Mouse (Mus musculus) limb, embryonic 15.5 days (tissue): ENCODE measurements around the gene Fance. TPM values are rescaled to one million over a fixed set of nuclear protein-coding genes. Genes with fewer than 3 reads are reported as not detected.
"Not testable (repeated sequence)": the region's sequence is repeated elsewhere in the genome, so short reads cannot be mapped to it uniquely, and the experiment has no call there.

Experiments used
- ATAC-seq: fragments of 200-750 bp; cut with Nextera tagmentation; 2 replicates; pipeline ENCODE4 v1.8.0; 2017; ENCODE audit warnings: low read depth, moderate TSS enrichment; ENCODE audit not compliant: insufficient number of reproducible peaks, low FRiP score, low TSS enrichment
- H3K27ac ChIP-seq: fragments of 300-500 bp; sonication (generic); 2 replicates; pipeline ENCODE4 v1.5.1; 2015; ENCODE audit warnings: moderate library complexity, mild to moderate bottlenecking, inconsistent platforms
- H3K27me3 ChIP-seq: fragments of 300-500 bp; sonication (generic); 2 replicates; pipeline ENCODE4 v1.6.1; 2015; ENCODE audit warnings: inconsistent platforms
- H3K36me3 ChIP-seq: fragments of 300-500 bp; sonication (generic); 2 replicates; pipeline ENCODE4 v1.6.1; 2015; ENCODE audit warnings: inconsistent platforms
- H3K4me1 ChIP-seq: fragments of 300-500 bp; sonication (generic); 2 replicates; pipeline ENCODE4 v1.6.1; 2015; ENCODE audit warnings: inconsistent platforms
- H3K4me2 ChIP-seq: fragments of 300-500 bp; sonication (generic); 2 replicates; pipeline ENCODE4 v1.6.1; 2015; ENCODE audit warnings: mild to moderate bottlenecking, inconsistent platforms
- H3K4me3 ChIP-seq: fragments of 300-500 bp; sonication (generic); 2 replicates; pipeline ENCODE4 v1.5.1; 2015; ENCODE audit warnings: mild to moderate bottlenecking, inconsistent platforms
- H3K9ac ChIP-seq: fragments of 300-500 bp; sonication (generic); 2 replicates; pipeline ENCODE4 v1.6.1; 2015; ENCODE audit warnings: inconsistent platforms
- H3K9me3 ChIP-seq: fragments of 300-500 bp; sonication (generic); 2 replicates; pipeline ENCODE4 v1.6.1; 2016; ENCODE audit warnings: inconsistent platforms
- WGBS: fragments of 180-500 bp; shearing (Covaris S2); methylation state at CpG from one replicate; pipeline ENCODE4 v1.1.7; 2015; 5-methylcytosine and 5-hydroxymethylcytosine counted together
- polyA plus RNA-seq: library from polyadenylated mRNA; unstranded; fragments of >200 nt; fragmentation: Nextera tagmentation; extraction: Ambion mirVana; gene quantifications from 2 replicates; pipeline ENCODE4 v1.2.1, GENCODE M21; 2015

The Fance gene
- polyA plus RNA-seq, 1 experiment from 2014 or later: 33.9 TPM

- H3K27me3 ChIP-seq: peaks cover 8% of the 10 kb centered on the region; the same call in 1 of the 2 replicates
- no peak overlapping the region for H3K27ac ChIP-seq
- no peaks in the 10 kb centered on the region for H3K36me3 ChIP-seq
- no peak overlapping the region for H3K4me2 ChIP-seq
- peaks cover 17% of the 10 kb centered on the region for H3K4me1 ChIP-seq
- H3K9me3 ChIP-seq: no peaks in the 10 kb centered on the region
- 81% methylated on average over 12 of the region's 12 CpGs for WGBS
- H3K9ac ChIP-seq: no peak overlapping the region
- no peak overlapping the region for H3K4me3 ChIP-seq
- ATAC-seq: no peak
Observed at GRCm38 (mm10) chr17:28355871-28356270, 42.6 kb downstream of the Fance start.

- H3K9me3 ChIP-seq, H3K4me2 ChIP-seq, H3K9ac ChIP-seq, ATAC-seq, H3K27ac ChIP-seq, H3K4me3 ChIP-seq, H3K36me3 ChIP-seq: not testable (repeated sequence)
- Histone ChIP-seq H3K27me3 (peaks cover 17% of the 10 kb centered on the region), H3K4me1 (peaks cover 23% of the 10 kb centered on the region)
- 18% methylated on average over 22 of the region's 24 CpGs for WGBS
Observed at GRCm38 (mm10) chr17:28358576-28359261, 45.4 kb downstream of the Fance start.

- Histone ChIP-seq H3K9me3 (no peaks in the 10 kb centered on the region), H3K4me3 (no peak overlapping the region), H3K27ac (no peak overlapping the region), H3K36me3 (no peaks in the 10 kb centered on the region), H3K9ac (no peak overlapping the region), H3K4me1 (peaks cover 35% of the 10 kb centered on the region), H3K27me3 (peaks cover 35% of the 10 kb centered on the region), H3K4me2 (no peak overlapping the region)
- 76% methylated on average over 9 of the region's 9 CpGs for WGBS
- no peak for ATAC-seq
Observed at GRCm38 (mm10) chr17:28360531-28361277, 47.4 kb downstream of the Fance start.

- no peak for ATAC-seq
- H3K4me2 ChIP-seq: peak overlapping the region; percentile 60
- H3K4me3 ChIP-seq: peak overlapping the region; percentile 30
- H3K9me3 ChIP-seq: no peaks in the 10 kb centered on the region
- H3K9ac ChIP-seq: no peak overlapping the region
- WGBS: 31% methylated on average over 11 of the region's 11 CpGs
- H3K27me3 ChIP-seq: peaks cover 38% of the 10 kb centered on the region
- no peak overlapping the region for H3K27ac ChIP-seq
- H3K36me3 ChIP-seq: no peaks in the 10 kb centered on the region
- H3K4me1 ChIP-seq: peaks cover 35% of the 10 kb centered on the region
Observed at GRCm38 (mm10) chr17:28361921-28362652, 48.8 kb downstream of the Fance start.

- peaks cover 35% of the 10 kb centered on the region for H3K4me1 ChIP-seq
- no peak for ATAC-seq
- 6% methylated on average over 25 of the region's 25 CpGs for WGBS
- no peaks in the 10 kb centered on the region for H3K36me3 ChIP-seq
- no peak overlapping the region for H3K27ac ChIP-seq
- H3K9ac ChIP-seq: no peak overlapping the region; the same call in 1 of the 2 replicates
- H3K27me3 ChIP-seq: peaks cover 38% of the 10 kb centered on the region
- H3K9me3 ChIP-seq: no peaks in the 10 kb centered on the region
- peak overlapping the region; percentile 30 for H3K4me3 ChIP-seq
- peak overlapping the region; percentile 60 for H3K4me2 ChIP-seq
Observed at GRCm38 (mm10) chr17:28362653-28363292, 49.5 kb downstream of the Fance start.

- peak overlapping the region; percentile 32; the same call in 1 of the 2 replicates for H3K4me3 ChIP-seq
- H3K9me3 ChIP-seq: no peaks in the 10 kb centered on the region
- H3K4me1 ChIP-seq: peaks cover 34% of the 10 kb centered on the region
- no peak overlapping the region for H3K27ac ChIP-seq
- no peak for ATAC-seq
- H3K9ac ChIP-seq: no peak overlapping the region
- H3K4me2 ChIP-seq: peak overlapping the region; percentile 60
- H3K36me3 ChIP-seq: no peaks in the 10 kb centered on the region
- peaks cover 34% of the 10 kb centered on the region for H3K27me3 ChIP-seq
- 38% methylated on average over 6 of the region's 6 CpGs for WGBS
Observed at GRCm38 (mm10) chr17:28363507-28363906, 50.2 kb downstream of the Fance start.

GRCm38 (mm10) chr17:28365122-28365521, 51.8 kb downstream of the Fance start, which contains the start of gene Tulp1:
Gene Tulp1 (minus strand): TSS chr17:28365222.
- ATAC-seq: no peak
- H3K27me3 ChIP-seq: peaks cover 33% of the 10 kb centered on the region
- WGBS: 52% methylated on average over 8 of the region's 8 CpGs
- H3K36me3 ChIP-seq: no peaks in the 10 kb centered on the region
- H3K9ac ChIP-seq: peak within 1 kb of the TSS; percentile 26; the same call in 1 of the 2 replicates
- peak within 1 kb of the TSS; percentile 32 for H3K4me3 ChIP-seq
- H3K4me2 ChIP-seq: peak within 1 kb of the TSS; percentile 60
- H3K4me1 ChIP-seq: peaks cover 35% of the 10 kb centered on the region
- H3K27ac ChIP-seq: no peak within 1 kb of the TSS
- H3K9me3 ChIP-seq: no peaks in the 10 kb centered on the region

- Histone ChIP-seq H3K9me3 (no peaks in the 10 kb centered on the region), H3K27me3 (peaks cover 24% of the 10 kb centered on the region), H3K4me1 (peaks cover 20% of the 10 kb centered on the region), H3K9ac (no peak overlapping the region), H3K4me2 (no peak overlapping the region), H3K4me3 (no peak overlapping the region), H3K27ac (no peak overlapping the region), H3K36me3 (no peaks in the 10 kb centered on the region)
- no peak for ATAC-seq
- whole genome bisulfite sequencing: 8% methylated on average over 13 of the region's 13 CpGs
Observed at GRCm38 (mm10) chr17:28368449-28368848, 55.1 kb downstream of the Fance start.

- WGBS: 73% methylated on average over 5 of the region's 5 CpGs
Observed at GRCm38 (mm10) chr17:28369056-28369455, 55.7 kb downstream of the Fance start.

GRCm38 (mm10) chr17:28371286-28371685, 58.0 kb downstream of the Fance start:
- Histone ChIP-seq H3K4me2 (no peak overlapping the region), H3K36me3 (no peaks in the 10 kb centered on the region), H3K4me1 (peaks cover 13% of the 10 kb centered on the region), H3K27ac (no peak overlapping the region), H3K9me3 (no peaks in the 10 kb centered on the region), H3K27me3 (peaks cover 26% of the 10 kb centered on the region), H3K4me3 (no peak overlapping the region), H3K9ac (no peak overlapping the region)
- WGBS: 63% methylated on average over 2 of the region's 2 CpGs
- no peak for ATAC-seq

More at GRCm38 (mm10) chr17:28369056-28369455, 55.7 kb downstream of the Fance start:
- Histone ChIP-seq H3K4me1 (peaks cover 14% of the 10 kb centered on the region), H3K4me2 (no peak overlapping the region), H3K27ac (no peak overlapping the region), H3K4me3 (no peak overlapping the region), H3K27me3 (peaks cover 22% of the 10 kb centered on the region), H3K9ac (no peak overlapping the region), H3K36me3 (no peaks in the 10 kb centered on the region), H3K9me3 (no peaks in the 10 kb centered on the region)
- ATAC-seq: no peak

- H3K9me3 ChIP-seq: no peaks in the 10 kb centered on the region
- no peaks in the 10 kb centered on the region for H3K36me3 ChIP-seq
- peaks cover 13% of the 10 kb centered on the region for H3K4me1 ChIP-seq
- H3K4me3 ChIP-seq: no peak overlapping the region
- no peak for ATAC-seq
- H3K27me3 ChIP-seq: peaks cover 29% of the 10 kb centered on the region
- H3K9ac ChIP-seq: no peak overlapping the region
- no peak overlapping the region for H3K4me2 ChIP-seq
- no peak overlapping the region for H3K27ac ChIP-seq
- WGBS: 79% methylated on average over 1 of the region's 1 CpGs
Observed at GRCm38 (mm10) chr17:28371941-28372340, 58.6 kb downstream of the Fance start.
